Mouse (Mus musculus): ENCODE measurements around the gene Grid1.

- TF ChIP-seq POLR2A (IDR thresholded peaks at IDR 0.05; ENCODE audit: low read depth, low read length) = no peak
- peak; percentile 96 for TF ChIP-seq CTCF (IDR thresholded peaks at IDR 0.05; ENCODE audit: borderline replicate concordance, insufficient read depth, low read length)
These were observed 42.1 kb upstream of the Grid1 start for GRCm38 (mm10) chr14:34777810-34778209.

Data from embryonic fibroblast, embryonic 13.5 days (primary cell).